Mouse (Mus musculus): Measurements from ENCODE around the gene Tbc1d7.

DNA sequence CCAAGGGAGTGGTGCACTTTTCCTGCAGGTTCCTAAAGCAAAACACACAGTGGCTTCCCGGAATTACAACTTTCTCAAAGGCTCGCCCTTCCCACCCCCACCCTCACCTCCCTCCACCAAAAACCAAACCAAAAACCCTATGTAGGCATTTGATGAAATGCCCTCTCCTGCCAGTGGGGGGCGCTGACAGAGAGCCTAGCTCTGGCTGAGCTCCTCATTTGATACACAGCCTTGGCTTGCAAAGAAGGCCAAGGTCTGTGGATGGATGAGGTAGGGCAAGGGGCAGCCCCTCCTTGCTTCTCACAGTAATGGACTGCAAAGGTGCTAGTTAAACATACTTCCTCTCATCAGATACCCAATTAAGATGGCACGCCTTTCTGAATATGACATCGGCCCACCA, 28.4 kb upstream of the Tbc1d7 start:
- TF ChIP-seq GATA1 (IDR thresholded peaks at IDR 0.05; ENCODE audit: low read length) = no peak
- no peak for TF ChIP-seq TAL1 (IDR thresholded peaks at IDR 0.05; ENCODE audit: low read length)
